ENCODE assay signal across 9 mouse cellular contexts in genomic region chr16:91898850-91899848, GRCm38 (mm10).
DNase-seq lines count a peak whose midpoint lies in the region; ATAC-seq and TF ChIP-seq lines count a peak whose summit lies in the region.
"Had no signal": no experiment of that assay in that cellular context is flagged by ENCODE, and none has a peak within 500 bp of the region (broad histone marks: within the 10 kb centered on the region; RNA-seq: fewer than 3 reads in every experiment).

No protein-coding gene starts in this region.

- peak overlapping the region; percentile 61 for H3K27ac ChIP-seq in layer of hippocampus, adult 2 months
- H3K27ac ChIP-seq in midbrain, embryonic 15.5 days, result 0 out of 2 replicates have a peak overlapping the region, but pooled peaks have one; percentile 25
- no peak overlapping the region for H3K27ac ChIP-seq in heart, embryonic 10.5 days

- peaks cover 28% of the 10 kb centered on the region for H3K36me3 ChIP-seq in midbrain, embryonic 15.5 days (replicated peaks)
- H3K36me3 ChIP-seq in heart, embryonic 10.5 days, result 0 out of 2 replicates have a peak, but pooled peaks cover 4% of the 10 kb centered on the region
- H3K36me3 ChIP-seq: G1E had no signal

- no peaks in the 10 kb centered on the region for H3K9me3 ChIP-seq in midbrain, embryonic 15.5 days
- 0 out of 2 replicates have a peak, but pooled peaks cover 3% of the 10 kb centered on the region for H3K9me3 ChIP-seq in heart, embryonic 10.5 days

- no peak overlapping the region for H3K4me3 ChIP-seq in layer of hippocampus, adult 2 months
- H3K4me3 ChIP-seq in midbrain, embryonic 15.5 days, result no peak overlapping the region
- no peak overlapping the region for H3K4me3 ChIP-seq in heart, embryonic 10.5 days

- no peaks in the 10 kb centered on the region for H3K27me3 ChIP-seq in midbrain, embryonic 15.5 days (replicated peaks)
- H3K27me3 ChIP-seq in heart, embryonic 10.5 days (ENCODE audit: insufficient read depth, poor library complexity, severe bottlenecking), result peaks cover 7% of the 10 kb centered on the region; the same call in 1 of the 2 replicates

- H3K4me1 ChIP-seq in midbrain, embryonic 15.5 days, result peaks cover 5% of the 10 kb centered on the region; the same call in 1 of the 2 replicates
- no peaks in the 10 kb centered on the region for H3K4me1 ChIP-seq in heart, embryonic 10.5 days

- ATAC-seq in midbrain, embryonic 15.5 days (replicated peaks), result no peak
- ATAC-seq in CD4-positive, CD25-positive, alpha-beta regulatory T cell, adult 4 months, result no peak

- no peak overlapping the region for H3K9ac ChIP-seq in midbrain, embryonic 15.5 days

- H3K4me2 ChIP-seq in midbrain, embryonic 15.5 days, result no peak overlapping the region

- DNase-seq in layer of hippocampus, adult 2 months (ENCODE audit: low spot score in 2 of 2), result no peak
- DNase-seq in layer of hippocampus, adult 18-20 months (ENCODE audit: low spot score in 2 of 2), result no peak
- DNase-seq in cerebellum, adult 8-10 months, result peak; percentile 65
- DNase-seq in gastrocnemius, postnatal 10 days, result peak; percentile 56
- no peak for DNase-seq in heart, adult 8-10 months (ENCODE audit: low spot score)
- DNase-seq in heart, embryonic 10.5 days (ENCODE audit: low spot score), result no peak

- WGBS in midbrain, embryonic 15.5 days, result 53% methylated on average over 22 of the region's 22 CpGs
- 55% methylated on average over 22 of the region's 22 CpGs for WGBS in heart, embryonic 10.5 days

- peak; percentile 15; the same call in 1 of the 2 replicates for TF ChIP-seq CTCF in layer of hippocampus, adult 2 months (conservative IDR thresholded peaks at IDR 0.05)

Comparison
In these comparisons a context has a peak if more than half of its experiments do, and no peak if none do; other contexts are left out.
1. DNase-seq: peak in cerebellum, adult 8-10 months (single experiment) and gastrocnemius, postnatal 10 days (single experiment); none in layer of hippocampus, adult 2 months (0 of 2), layer of hippocampus, adult 18-20 months (0 of 2), heart, adult 8-10 months (single experiment) and heart, embryonic 10.5 days (single experiment).